Mouse (Mus musculus) olfactory bulb, adult 2 months (tissue): ENCODE data around the gene N4bp3. TPM values are rescaled to one million over a fixed set of nuclear protein-coding genes. Genes with fewer than 3 reads are reported as not detected.
"Not testable (repeated sequence)": the region's sequence is repeated elsewhere in the genome, so short reads cannot be mapped to it uniquely, and the experiment has no call there.

ENCODE experiments used
- H3K27ac ChIP-seq: fragments of 200-500 bp; 2 replicates; pipeline ENCODE4 v1.5.1; 2012; ENCODE audit warnings: low read depth, low read length; ENCODE audit not compliant: insufficient read depth
- H3K4me1 ChIP-seq: fragments of 200-500 bp; 2 replicates; pipeline ENCODE4 v1.6.1; 2012; ENCODE audit warnings: low read length; ENCODE audit not compliant: control insufficient read depth, insufficient read depth
- H3K4me3 ChIP-seq: fragments of 200-500 bp; 2 replicates; pipeline ENCODE4 v1.5.1; 2012; ENCODE audit warnings: mild to moderate bottlenecking, low read depth, low read length, moderate library complexity; ENCODE audit not compliant: insufficient read depth
- CTCF ChIP-seq: fragments of 200-500 bp; IDR thresholded peaks from 2 replicates; pipeline ENCODE4 v1.5.1; 2012; ENCODE audit warnings: low read depth, mild to moderate bottlenecking, low read length, moderate library complexity; ENCODE audit not compliant: insufficient read depth
- POLR2A ChIP-seq: fragments of 200-500 bp; IDR thresholded peaks from 2 replicates; pipeline ENCODE4 v1.6.1; 2012; ENCODE audit warnings: mild to moderate bottlenecking, low read depth, low read length, moderate library complexity; ENCODE audit not compliant: insufficient read depth
- WGBS: fragments of 180-500 bp; shearing (Covaris S2); methylation state at CpG from one replicate; pipeline ENCODE4 v1.1.7; 2018; 5-methylcytosine and 5-hydroxymethylcytosine counted together
- polyA plus RNA-seq: library from polyadenylated mRNA; stranded (reverse); fragments of >200 nt; gene quantifications from 2 replicates; pipeline ENCODE4 v1.2.4, GENCODE M21; 2012; ENCODE audit warnings: low replicate concordance; ENCODE audit not compliant: missing spikeins, insufficient read depth, insufficient read length

N4bp3 gene
- polyA plus RNA-seq, 1 experiment: not detected

DNA sequence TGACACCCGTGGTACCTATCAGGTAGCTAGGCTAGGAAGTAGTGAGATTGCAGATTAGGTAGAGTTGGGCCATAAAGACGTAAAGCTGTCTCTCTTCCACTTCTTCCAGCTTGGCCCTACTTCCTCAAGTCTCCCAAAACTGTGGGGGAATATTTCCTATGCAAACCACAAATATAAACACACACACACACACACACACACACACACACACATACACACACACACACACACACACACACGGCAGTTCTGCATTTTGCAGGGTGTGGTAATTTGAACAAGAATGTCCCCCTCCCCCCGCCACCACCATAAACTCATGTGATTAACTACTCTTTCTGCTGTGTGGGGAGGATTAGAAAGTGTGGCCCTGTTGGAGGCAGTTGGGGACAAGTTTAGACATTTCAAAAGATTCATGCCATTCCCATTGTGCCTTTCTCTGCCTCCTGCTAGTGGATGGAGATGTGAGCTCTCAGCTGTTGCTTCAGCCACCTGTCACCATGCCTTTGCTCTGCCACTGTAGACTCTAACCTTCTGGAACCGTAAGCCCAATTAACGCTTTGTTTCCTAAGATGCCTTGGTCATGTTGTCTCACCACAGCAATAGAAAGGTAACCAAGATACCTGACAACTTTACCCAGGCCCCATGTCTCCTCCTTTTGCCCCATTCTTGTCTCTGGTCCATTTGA lies 27.2 kb upstream of the N4bp3 start:
- no peak for TF ChIP-seq CTCF
- no peak for TF ChIP-seq POLR2A
- Histone ChIP-seq H3K4me1 (no peaks in the 10 kb centered on the region; the same call in 1 of the 2 replicates), H3K27ac (no peak overlapping the region), H3K4me3 (no peak overlapping the region)
- WGBS: 68% methylated on average over 6 of the region's 6 CpGs

DNA sequence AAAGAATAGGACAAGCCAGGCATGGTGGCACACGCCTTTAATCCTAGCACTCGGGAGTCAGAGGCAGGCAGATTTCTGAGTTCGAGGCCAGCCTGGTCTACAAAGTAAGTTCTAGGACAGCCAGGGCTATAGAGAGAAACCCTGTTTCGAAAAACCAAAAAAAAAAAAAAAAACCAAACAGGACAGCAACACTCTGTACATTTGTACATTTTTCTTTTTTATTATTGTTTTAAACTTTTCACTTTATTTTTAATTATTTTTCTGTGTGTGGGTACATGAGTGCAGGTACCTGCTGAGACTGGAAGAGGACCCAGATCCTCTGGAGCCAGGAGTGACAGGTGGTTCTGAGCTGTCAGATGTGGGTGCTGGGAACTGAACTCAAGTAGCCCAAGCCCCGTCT lies 24.7 kb upstream of the N4bp3 start:
- no peaks in the 10 kb centered on the region for H3K4me1 ChIP-seq
- no peak overlapping the region for H3K4me3 ChIP-seq
- 81% methylated on average over 5 of the region's 5 CpGs for WGBS
- no peak overlapping the region for H3K27ac ChIP-seq
- no peak for TF ChIP-seq CTCF
- TF ChIP-seq POLR2A: no peak

DNA sequence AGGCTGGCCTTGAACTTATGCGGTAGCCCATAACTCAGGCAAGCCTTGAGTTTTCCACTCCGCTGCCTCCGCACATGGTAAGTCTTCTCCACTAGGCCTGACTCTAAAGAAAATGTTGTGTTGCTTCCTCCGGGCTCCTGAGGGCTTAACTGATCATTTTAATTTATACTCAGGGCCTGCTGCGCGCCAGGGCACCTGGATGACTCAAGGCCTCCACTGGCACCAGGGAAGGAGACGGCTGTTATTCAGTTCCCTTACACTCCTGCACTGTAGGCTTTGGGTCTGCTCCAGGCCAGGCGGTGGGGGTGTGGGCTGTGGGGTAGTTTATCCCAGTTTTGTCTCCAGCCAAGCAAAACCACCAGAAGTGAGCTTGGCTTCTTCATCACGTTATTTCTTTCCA lies 22.6 kb upstream of the N4bp3 start:
- no peak overlapping the region for H3K4me3 ChIP-seq
- no peak overlapping the region for H3K27ac ChIP-seq
- TF ChIP-seq CTCF (no peak), POLR2A (no peak)
- no peaks in the 10 kb centered on the region for H3K4me1 ChIP-seq
- 80% methylated on average over 9 of the region's 9 CpGs for WGBS

DNA sequence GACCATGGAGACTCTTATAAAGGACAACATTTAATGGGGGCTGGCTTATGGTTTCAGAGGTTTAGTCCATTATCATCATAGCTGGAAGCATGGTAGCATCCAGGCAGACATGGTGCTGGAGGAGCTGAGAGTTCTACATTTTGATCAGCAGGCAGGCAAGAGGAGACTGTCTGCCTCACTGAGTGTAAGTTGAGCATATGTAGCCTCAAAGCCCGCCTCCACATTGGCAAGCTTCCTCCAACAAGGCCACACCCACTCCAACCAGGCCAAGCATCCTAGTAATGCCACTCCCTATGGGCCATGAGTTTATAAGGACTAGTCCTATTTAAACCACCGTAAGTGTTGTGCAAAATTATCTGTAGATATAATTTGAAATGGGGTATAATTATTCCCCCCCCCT lies 20.7 kb upstream of the N4bp3 start:
- no peak overlapping the region for H3K4me3 ChIP-seq
- WGBS: 76% methylated on average over 2 of the region's 2 CpGs
- H3K27ac ChIP-seq: no peak overlapping the region
- TF ChIP-seq CTCF: no peak
- TF ChIP-seq POLR2A: no peak
- no peaks in the 10 kb centered on the region for H3K4me1 ChIP-seq

DNA sequence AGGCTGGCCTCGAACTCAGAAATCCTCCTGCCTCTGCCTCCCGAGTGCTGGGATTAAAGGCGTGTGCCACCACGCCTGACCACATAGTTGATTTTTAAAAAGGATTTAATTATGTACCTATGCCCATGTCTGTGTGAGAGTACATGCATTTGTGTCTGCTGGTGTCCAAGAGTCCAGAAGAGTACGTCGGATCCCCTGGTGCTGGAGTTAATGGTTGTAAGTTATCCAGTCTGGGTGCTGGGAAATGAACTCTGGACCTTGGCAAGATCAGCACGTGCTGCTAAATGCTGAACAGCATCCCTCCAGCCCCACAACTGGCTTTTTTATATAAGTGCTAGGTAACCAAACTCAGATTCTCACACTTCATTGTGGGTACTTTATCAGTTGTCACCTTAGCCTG lies 20.2 kb upstream of the N4bp3 start:
- TF ChIP-seq CTCF: no peak
- no peak for TF ChIP-seq POLR2A
- WGBS: 93% methylated on average over 7 of the region's 7 CpGs

DNA sequence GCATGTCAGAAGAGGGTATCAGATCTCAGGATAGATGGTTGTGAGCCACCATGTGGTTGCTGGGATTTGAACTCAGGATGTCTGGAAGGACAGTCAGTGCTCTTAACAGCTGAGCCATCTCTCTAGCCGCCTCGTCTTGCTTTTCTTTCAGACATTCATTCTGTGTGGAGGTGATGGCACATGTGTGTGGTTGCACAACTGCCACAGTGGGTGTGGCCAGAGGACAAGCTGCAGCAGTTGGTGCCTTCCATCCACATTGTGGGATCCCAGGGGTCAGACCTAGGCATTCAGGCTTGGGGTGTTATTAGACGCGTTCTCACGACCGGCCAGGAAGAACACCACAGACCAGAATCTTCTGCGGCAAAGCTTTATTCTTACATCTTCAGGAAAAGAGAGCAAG lies 14.1 kb upstream of the N4bp3 start:
- 95% methylated on average over 7 of the region's 7 CpGs for WGBS
- not testable (repeated sequence) for H3K27ac ChIP-seq, H3K4me3 ChIP-seq, H3K4me1 ChIP-seq

More for the DNA sequence above, 20.2 kb upstream of the N4bp3 start:
- Histone ChIP-seq H3K4me1 (no peaks in the 10 kb centered on the region), H3K4me3 (no peak overlapping the region), H3K27ac (no peak overlapping the region)

DNA sequence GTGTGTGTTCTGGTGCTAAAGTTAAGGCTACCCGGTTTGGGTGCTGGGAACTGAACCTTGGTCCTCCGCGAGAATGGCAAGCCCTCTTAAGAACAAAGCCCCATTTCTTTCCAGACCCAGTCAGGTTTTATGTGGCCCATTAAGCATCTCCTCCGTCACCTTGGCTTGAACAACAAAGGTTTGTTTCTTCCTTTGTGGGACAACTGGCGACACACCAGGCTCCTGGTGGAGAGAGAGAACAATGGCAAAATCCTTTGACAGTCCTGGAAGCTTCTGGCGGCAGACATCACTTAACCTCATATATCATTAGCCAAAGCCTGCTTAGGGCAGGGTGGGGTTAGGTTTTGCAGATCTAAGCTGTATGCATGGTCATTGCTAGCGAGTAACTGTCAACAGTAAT lies 12.0 kb upstream of the N4bp3 start:
- no peak overlapping the region for H3K4me3 ChIP-seq
- WGBS: 67% methylated on average over 7 of the region's 7 CpGs
- no peak for TF ChIP-seq CTCF
- TF ChIP-seq POLR2A: no peak
- H3K4me1 ChIP-seq: peaks cover 9% of the 10 kb centered on the region
- H3K27ac ChIP-seq: no peak overlapping the region

DNA sequence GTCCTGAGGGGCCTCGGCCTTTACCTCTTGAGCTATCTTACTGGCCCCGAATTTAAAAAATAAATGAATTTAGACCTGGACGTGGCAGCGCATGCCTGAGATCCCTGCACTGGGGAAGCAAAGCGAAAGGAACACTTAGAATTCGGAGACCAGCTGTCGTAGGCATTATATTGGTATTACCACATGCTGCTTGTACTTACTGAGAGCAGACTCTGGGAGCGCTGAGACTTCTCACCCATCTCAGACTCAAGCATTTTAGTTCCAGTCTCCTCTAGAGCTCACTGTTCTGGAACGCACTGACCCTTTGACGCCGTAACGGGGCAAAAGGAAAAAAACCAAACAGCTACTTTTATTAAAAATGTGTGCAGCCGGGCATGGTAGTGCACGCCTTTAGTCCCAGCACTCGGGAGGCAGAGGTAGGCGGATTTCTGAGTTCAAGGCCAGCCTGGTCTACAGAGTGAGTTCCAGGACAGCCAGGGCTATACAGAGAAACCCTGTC lies 11.3 kb upstream of the N4bp3 start:
- Histone ChIP-seq H3K27ac (no peak overlapping the region), H3K4me1 (peaks cover 9% of the 10 kb centered on the region), H3K4me3 (no peak overlapping the region)
- no peak for TF ChIP-seq CTCF
- TF ChIP-seq POLR2A: no peak
- 85% methylated on average over 16 of the region's 16 CpGs for WGBS

DNA sequence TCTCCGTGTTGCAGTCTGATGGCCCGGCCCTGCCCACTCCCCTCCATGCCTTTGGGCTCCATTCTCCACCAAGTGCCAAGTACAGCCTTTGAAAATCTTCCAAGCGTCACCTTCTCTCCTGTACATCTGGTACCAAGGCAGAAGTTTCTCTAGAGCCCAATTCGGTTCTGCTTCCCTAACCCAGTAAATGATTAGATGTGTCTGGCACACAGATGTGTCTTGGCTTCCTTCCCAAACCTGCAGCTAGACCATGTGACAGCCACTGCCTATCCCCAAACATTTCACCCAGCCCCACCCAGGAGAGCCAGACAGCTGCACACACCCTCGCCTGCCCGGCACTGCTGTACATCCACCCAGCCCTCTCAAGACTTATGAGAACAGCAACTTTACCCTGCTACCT lies 8.1 kb upstream of the N4bp3 start:
- whole genome bisulfite sequencing: 38% methylated on average over 6 of the region's 6 CpGs
- H3K4me3 ChIP-seq: no peak overlapping the region
- TF ChIP-seq POLR2A: no peak
- TF ChIP-seq CTCF: no peak
- H3K4me1 ChIP-seq: peaks cover 9% of the 10 kb centered on the region
- H3K27ac ChIP-seq: no peak overlapping the region

DNA sequence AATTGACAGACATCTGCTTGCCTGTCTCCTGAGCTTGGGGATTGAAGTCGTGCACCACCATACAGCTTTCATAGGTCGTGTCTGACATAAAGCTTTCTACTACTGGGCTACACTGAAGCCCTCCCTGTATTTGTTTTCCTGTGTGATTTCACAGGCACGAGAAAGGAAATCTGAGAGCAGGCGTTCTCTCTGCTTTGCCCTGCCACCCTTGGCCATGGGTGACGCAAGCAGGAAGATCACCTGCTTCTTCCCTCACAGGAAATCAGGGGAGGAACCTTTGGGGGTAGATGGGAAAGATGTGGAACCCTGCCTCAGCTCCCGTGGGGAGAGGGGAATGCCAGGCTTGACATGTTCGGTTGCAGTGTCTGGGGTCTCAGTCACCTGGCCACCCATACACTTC lies 7.6 kb upstream of the N4bp3 start:
- Histone ChIP-seq H3K4me3 (no peak overlapping the region), H3K4me1 (peaks cover 9% of the 10 kb centered on the region), H3K27ac (no peak overlapping the region)
- WGBS: 58% methylated on average over 7 of the region's 7 CpGs
- TF ChIP-seq CTCF: no peak
